Mouse (Mus musculus) CD4-positive helper T cell, adult 2 months (primary cell): Measurements from ENCODE around the gene Fzr1.

Source experiments
- DNase-seq: peaks from one replicate; pipeline ENCODE4 v3.0.0-alpha.2; 2012; ENCODE audit warnings: low read depth, missing footprints, low spot score

Gene Fzr1

DNA sequence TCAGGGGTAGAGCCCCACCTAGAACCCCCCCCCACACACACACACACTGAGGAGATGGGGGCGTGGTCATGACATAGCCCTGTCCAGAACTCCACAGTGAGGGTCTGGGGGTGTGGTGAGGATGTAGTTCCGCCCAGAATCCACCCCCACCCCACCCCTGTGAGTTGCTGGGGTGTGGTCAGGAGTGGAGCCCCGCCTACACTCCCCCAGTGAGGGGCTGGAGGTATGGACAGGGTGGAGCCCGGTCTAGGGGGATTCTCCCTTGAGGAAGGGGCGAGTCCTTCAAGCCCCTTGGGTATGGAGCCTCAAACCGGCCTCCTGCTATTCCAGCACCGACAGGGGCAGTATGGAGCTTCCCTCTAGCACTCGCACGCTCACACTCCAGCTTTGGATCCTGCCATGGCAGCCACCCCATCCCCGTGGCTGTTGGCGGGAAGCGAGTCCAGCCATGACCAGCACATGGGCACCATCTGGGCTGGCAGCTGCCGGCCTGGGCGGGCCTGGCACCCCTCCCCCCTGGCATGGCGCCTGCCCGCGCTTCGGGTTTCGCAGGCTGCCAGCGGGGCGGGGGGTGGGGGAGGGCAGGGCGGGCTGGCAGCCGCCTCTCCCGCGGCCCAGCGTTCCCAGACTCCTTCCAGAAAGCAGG, 38.4 kb upstream of the Fzr1 start:
- DNase-seq = no peak

DNA sequence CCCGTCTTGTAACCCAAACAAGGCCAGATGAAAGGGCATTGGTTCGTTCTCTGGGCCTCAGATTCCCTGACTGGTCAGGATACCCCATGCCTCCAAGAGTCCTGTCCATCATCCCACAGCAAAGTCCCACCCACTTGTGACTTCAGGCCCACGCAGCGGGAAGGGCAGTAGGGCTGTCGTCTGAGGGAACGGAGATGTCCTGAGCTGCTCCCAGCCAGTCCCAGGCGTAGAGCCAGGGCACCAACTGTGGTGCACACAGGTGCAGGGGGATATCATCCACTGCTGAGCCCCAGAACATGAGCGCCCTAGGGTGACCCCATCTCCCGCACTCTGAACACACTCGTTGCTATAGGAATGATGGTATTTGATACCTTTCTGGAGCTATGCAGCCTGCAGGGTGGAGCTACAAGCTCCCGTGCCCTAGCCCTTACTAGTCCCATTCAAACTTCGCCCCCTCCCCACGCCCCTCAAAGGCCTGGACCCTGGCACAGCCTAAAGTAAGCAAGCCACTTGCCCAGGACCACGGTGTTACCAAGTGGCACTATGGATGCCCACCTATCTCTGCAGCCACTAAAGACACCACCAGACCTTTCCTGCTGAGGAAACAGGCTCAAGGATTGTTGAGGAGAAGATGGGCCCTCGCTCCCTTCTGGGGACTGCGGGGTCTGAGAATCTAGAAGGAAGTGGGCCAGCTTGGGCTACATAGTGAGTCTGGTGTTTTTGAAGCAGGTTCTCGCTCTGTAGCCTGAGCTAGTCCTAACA, 37.4 kb upstream of the Fzr1 start:
- no peak for DNase-seq

DNA sequence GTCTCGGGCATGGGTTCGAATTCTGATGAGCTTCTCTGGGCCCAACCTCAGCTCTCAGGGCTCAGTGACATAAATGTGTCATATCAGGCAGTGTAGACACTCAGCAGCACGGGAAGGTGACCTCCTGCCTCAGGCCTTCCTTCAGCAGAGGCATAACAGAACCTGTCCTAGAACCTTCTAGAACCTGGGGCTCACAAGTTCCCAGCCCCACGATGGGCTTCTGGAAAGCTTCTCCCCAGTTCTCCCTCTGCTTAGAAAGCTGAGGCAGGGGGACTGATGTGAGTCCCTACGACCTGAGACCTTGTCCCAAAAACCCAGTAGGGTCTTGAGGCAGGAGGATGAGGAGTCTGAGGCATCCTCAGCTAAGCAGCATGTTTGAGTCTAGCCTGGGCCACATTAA, 36.8 kb upstream of the Fzr1 start:
- no peak for DNase-seq

DNA sequence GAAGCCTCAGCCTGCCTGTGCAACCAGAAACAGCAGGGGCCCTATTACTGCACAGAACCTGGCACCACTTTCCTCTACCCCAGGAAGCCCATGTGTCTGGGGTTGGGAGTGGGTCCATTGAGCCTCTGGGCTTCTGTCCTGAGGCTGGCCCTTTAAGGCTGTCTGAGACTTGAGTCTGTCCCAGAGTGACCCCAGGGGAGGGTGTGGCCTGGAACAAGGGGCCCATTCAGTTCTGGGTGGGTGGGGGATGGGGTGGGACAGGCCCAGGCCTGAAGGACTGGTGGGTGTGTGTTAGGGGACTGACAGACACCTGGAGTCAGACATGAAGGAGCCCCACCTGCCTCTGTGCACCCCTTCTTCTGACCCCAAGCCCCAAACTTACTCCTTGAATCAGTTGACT, 36.4 kb upstream of the Fzr1 start:
- no peak for DNase-seq

DNA sequence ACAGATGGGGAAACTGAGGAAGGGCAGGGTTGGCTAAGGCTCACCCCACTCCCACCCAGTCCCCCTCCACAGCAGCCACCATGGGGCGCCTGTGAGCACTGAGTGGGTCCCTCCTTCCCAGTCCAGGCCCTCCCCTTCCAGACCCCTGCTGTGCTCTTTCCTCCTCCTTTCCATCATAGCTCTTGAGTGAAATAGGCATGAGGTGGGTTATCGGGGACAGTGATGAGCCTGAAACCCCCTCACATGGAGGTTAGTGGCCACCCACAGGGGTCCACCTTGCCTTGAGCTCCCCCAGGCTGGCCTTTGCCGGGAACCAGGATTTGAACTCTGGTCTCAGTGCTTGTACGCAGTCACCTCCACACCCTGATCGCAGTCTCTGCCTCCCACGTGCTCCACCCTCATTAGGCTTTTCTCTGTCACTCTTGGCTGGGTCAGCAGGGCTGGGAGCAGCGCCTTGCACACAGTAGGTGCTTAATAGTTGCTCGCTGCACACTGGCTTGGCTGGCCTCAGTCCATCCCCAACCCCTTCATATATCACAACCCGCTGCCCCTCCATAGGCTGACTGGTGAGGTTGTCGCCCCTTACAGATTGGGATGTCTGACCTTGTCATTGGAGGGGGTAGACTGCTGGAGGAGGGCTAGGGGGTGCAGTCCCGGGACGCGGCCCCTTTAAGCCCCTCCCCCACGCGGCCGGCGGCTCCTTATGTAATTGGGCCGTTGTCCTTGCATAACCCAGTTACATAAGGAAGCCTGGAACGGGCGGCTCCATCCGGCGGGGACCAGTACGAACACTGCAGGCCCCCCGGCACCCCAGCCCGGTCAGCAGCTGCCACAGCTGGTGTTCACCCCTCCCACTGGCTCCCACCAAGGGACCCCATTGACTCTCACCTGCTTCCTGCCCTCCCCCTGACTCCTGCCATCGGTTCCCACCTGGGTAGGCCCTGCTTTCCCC, 35.3 kb upstream of the Fzr1 start:
- no peak for DNase-seq

DNA sequence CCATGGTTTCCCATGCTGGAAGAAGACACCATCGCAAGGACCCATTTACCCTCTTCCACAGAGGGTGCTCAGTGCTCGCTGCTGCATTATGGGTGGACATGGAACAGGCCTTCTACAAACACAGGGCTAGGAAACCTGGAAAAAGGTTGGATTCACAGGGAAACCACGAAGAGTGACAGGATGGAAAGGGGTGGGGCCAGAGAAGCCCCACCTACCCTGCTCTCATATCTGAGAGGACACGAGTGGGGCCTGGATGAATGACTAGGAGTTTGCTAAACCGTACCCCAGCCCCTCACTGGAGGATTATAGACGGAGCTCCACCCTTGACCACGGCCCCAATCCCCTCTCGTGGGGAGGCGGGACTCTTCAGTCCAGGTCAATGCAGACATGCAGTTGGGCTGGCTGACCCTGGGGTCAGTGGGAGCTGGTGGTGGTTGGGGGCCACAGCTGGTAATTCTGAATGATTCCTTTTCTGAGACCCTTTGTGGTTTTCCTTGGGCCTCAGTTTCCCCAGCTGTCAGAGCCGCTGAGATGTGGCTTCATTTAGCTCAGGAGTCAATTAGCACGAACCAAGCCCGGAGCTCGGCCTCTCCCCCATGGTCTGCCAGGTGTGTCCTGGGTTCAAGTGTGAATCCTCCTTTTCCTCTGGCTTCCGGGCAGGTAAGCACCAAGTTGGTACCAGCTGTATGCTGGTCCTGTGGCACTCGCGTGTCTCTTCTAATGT, 34.4 kb upstream of the Fzr1 start:
- no peak for DNase-seq

DNA sequence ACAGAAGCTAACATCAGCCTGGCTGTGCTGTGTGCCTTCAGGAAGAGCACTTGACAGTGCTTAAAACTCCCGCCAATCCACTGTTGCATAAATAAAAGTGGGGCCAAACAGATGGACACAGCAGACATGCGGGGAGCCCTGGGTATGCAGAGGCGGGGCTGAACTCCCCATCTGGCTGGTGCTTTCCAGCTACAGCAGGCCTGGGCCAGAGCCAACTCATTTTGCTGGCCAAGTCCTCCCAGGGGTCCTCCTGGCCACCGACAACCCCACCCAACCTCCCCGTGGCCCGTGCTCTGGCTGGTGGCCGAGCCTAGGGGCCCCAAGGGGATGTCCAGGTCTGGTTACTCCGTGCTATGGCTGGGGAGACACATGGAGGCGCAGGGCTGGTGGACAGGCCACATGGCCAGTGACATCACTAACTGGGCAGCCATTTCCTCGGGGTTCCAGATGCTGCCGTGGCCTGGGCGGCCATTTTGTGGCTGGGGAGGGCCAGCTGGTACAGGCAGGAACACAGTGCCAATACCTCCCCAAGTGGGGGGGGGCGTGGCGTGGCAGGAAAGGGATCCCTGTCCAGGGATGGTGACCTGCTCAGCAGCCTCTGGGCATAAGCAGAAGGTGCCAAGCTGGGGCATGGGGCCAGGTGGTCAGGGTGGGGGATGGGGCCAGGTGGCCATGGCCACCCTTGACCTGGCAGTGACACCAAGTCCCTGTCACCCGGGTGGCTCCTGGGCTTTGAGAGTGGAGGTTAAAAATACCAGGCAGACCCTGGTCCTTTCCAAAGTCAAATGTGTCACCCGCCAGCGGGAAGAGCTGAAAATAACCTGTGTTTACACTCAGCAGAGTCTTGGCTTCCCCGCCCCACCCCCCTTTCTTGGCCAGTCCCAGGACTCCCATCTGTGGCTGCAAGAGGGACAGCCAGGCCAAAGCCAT, 33.4 kb upstream of the Fzr1 start:
- DNase-seq = no peak

DNA sequence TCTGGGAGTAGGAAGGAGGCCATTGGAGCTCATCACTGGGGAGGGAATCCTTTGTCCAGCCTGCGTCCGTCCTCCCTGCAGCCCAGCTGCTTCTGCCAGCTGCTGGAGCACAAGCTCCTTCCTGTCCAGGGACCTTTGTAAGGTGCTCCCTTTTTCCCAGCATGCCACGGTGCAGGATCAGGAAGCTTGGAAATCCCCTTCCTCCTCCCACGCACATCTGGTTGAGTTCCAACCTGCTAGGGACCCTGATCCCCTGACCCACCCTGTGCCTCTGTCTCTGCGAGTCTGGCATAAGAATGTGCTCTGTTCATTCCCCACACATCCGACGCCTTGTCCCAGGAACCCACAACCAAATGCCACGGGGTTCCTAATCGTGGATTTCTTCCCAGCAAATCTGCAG, 32.7 kb upstream of the Fzr1 start:
- DNase-seq = no peak

DNA sequence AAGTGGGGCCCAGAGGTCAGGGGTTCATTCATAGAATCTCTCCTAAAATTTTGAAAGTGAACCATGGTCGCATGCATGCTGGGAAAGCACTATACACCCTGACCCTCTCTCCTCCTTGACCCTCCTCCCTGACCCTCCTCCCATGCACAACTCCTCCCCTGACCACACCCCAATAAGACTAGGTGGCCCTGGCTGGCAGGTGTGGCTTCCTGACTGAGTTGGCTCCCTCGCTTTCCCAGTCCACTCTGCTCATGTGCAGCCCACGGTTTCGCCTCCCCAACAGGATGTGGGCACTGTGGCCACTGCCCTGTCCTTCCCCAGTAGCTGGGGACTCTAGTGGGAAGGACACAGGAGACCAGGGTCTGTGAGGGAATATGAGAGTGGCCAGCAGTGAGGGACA, 32.0 kb upstream of the Fzr1 start:
- no peak for DNase-seq

DNA sequence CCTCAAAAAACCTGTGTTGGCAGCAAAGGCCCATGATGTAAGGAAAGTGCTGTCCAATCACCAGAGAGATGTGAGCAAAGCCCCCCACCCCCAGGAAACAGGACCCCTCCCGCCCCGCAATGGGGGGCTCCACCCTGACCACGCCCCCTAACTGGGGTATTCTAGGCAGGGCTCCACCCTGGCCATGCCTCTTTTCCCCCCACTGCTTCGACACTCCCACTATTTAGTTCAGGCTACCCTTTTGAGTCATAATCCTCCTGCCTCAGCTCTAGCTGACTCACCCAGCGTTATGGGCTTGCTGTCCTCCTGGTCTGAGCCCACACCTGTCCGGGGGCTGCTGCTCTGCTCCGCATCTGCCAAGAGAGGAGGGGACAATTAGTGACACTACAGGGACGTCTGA, 31.0 kb upstream of the Fzr1 start:
- DNase-seq = no peak

DNA sequence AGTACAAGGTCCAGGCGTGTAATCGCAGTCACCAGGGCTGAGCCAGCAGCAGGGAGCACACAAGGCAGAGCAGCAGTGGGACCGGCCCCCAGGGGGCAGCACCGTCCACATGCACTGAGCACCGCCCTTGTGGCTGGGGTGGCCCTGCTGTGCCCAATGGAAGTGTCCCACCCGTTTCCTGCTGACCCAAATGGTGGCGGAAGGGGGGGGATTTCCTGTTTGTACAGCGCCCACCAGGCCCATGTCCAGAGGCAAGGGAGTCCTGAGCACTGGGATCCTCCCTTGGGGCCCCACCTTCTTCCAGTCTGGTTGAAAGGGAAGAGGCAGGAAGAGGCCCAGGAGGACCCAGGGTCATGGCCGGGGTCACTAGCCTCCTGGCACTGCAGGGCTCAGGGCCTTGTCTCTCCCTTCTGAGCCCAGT, 30.6 kb upstream of the Fzr1 start:
- DNase-seq = peak; percentile 75

DNA sequence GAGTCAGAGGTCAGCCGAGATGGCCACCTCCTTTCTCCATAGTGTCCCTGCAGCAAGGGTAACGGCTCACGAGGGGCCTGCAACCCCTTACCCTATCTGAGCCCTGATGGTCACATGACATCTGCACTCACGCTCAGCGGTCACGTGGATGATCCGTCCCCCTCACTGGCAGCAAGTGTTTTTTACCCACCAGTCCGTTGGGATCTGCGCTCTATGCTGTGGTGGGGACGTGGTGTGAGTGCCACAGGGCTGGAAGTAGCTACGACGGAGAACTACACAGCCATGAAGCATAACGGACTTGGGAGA, 30.1 kb upstream of the Fzr1 start:
- no peak for DNase-seq

DNA sequence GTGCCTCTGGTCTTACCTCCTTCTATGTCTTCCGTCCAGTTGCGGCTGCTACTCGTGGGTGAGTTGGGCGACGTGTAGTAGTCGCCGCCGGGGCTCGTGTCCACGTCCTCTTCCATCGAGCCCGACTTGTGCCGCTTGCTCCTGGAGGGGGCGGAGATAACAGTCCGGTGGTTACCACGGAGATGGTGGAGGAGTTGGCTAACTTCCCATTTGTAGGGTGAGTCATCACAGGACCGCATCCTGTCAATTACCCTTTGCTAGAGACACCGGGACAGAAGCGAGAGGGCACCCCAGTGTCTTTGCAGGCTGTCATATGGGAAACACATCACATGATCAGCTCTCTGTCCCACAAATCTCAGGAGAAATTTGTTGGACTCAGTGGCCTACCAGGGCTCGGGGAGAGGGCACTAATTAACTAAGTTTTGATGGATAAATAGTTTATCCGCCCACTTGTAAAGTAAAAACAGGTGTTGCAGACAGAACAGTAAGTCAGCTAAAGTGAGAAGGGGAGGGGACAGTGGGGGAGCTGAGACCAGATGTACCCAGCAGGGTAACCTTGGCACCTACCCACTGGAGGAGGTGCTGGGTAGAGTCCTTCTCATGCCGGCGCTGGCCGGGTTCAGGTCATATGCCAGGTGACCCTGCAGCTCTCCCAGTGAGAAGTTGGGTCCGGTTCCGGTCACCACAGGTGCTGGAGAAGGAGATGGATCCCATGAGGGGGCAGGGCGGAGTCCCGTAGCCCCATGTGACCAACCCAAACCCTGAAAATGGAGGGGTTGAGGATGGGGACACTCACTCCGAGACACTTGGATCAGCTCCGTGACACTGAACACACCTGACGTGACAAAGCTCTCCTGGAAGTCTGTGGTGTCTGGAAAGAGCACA, 29.5 kb upstream of the Fzr1 start:
- DNase-seq = peak; percentile 82

DNA sequence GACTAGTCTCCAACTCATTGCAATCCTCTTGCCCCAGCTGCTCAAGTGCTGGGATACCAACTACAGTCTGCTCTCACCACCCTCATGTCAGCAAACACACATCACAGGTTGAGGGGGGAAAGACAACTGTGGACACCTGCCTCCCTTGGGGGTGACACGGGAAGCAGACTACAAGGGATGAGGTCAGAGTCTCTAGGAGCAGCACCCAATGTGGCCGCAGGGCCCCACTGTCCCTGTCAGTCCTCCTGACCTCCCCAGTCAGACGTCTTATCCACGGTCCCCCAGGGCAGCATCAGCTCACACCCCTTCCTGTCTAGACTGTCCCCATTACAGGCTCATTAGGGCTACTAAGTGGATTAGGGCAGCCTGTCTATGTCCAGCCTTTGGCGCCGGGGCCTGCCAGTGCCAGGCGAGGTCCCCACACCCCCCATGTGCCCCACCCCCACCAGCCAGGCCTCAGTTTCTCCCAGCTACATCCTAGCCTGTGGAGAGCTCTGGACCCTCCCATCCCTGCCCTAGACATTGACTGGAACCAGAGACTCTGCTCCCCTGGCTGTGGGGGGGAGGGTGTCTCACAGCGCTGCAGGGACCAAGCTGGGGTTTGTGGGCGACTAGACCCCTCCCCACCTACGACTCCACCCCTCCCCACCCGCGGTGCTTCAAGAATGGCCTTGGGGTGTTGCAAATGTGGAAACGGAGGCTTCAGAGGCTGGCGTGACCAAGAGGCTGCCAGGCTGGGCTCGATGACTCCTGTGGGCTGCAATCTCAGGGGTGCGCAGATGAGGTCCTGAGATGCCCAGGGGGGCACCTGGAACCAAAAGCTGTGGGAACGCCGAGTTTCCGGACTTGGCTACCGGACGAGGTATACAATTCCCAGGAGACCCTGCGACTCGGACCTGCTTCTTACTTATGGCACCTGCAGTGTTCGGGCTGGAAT, 28.5 kb upstream of the Fzr1 start:
- no peak for DNase-seq

DNA sequence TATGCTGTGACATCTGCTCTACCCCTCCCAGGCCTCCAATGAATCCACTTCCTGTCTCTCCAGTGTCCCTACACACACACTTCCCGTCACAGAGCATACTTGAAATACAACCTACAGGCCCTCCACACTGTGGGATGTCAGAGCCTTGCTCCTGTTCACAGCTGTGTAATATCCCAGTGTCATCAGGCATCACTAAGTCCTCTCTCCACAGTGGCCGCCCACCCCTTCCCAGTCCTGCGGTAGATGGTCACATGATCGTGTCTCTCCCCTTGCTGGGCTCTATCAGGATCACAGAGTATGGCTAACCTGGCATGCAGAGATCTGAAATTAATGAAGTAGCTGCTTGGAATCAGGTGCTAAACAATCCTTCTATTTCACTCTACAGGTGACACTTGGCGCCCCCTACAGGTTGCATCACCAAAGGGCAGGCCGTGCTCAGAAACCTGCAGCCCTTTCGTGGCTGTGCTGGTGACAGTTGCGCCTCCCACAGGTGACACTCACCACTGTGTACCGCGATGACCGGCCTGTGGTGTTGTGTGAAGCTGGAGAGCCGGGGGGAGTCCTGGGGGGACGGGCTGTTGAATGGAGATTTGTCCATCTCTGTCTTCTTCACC, 27.4 kb upstream of the Fzr1 start:
- peak; percentile 72 for DNase-seq

DNA sequence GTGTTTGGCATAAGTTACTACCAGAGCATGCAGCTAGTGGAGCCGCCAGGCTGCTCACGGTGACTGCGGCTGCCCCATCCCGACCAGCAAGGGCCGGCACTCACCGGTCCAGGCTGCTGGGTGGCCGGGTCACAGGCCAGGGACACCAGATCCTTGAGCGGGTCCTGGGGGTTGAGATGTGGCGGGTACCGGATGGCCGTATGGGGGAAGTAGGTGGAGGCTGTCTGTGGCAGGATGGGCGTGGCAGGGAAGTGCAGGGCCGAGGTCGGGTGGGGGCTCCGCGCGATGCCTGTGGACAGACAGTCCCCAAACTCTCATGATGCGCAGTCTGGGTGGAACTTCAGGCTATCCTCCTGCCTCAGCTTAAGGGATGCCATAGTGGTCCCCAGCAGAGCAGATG, 26.4 kb upstream of the Fzr1 start:
- DNase-seq = peak; percentile 57

DNA sequence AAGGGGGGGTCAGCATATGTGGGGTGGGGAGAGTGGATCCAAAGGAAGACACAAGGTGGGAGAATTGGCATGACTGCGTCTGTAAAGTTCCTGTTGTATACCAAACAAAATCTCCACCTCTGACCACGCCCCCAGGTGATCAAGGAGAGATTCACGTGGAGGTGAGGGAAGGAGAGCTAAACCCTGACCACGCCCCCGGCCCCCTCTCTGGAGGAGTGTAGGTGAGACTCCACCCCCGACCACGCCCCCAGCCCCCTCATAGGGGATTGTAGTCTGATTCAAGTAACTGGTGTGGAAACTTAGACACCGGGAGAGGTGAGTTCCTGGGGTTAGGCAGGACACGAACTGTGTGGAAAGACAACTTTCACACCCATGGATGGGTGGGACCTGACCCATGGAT, 25.8 kb upstream of the Fzr1 start:
- DNase-seq = peak; percentile 45

DNA sequence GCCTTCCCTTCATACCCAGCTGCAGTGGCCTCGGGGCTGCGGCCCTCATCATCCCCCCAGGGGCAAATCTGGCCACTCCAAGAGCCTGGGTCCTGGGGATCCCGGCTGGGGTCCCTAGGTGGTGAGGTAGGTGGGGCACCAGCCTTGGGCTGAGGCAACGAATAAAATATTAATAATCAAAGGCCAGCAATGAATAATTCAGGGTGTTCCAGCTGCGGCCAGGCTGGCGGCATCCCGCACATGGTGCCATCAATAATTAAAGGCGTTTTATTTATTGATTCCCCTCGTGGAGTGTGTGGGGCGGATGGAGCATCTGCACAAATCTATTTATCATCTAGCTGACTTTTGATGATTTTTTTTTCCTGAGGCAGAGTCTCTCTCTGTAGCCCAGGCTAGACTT, 25.2 kb upstream of the Fzr1 start:
- DNase-seq = no peak
